Mouse (Mus musculus): ENCODE data around the gene Mfap3l.

- TF ChIP-seq CTCF (IDR thresholded peaks at IDR 0.05; ENCODE audit: extremely low read depth, insufficient read depth, insufficient read length, insufficient replicate concordance) (no peak), POLR2A (IDR thresholded peaks at IDR 0.05; ENCODE audit: low read depth, low read length) (no peak)
Observed at GRCm38 (mm10) chr8:60631504-60631934, 1.1 kb upstream of the Mfap3l start.
